Mouse (Mus musculus): Measurements from ENCODE around the gene Ercc8.

The Ercc8 gene

GRCm38 (mm10) chr13:108215231-108215780, 56.8 kb downstream of the Ercc8 start:
- DNase-seq (ENCODE audit: low read depth, low spot score) = no peak

DNA sequence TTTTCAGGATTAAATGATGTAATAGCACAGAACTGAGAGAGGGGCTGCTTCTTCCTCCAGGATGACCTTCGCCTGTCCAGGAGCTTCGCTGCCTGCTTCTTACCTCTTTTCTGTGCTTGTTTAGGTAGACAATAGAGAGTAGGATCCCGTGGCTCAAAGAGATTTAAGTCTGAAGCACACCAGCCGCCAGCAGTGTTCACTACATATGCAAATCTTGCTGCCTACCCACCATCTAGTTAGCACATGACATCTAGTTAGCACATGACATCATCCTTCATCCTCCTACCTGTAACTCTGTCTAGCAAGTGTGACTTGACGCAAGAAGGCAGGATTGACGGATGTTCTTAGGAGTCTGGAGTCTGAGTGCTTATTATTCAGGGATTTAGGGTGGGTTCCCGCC, 61.2 kb downstream of the Ercc8 start:
- no peak for DNase-seq (ENCODE audit: low read depth, low spot score)

DNA sequence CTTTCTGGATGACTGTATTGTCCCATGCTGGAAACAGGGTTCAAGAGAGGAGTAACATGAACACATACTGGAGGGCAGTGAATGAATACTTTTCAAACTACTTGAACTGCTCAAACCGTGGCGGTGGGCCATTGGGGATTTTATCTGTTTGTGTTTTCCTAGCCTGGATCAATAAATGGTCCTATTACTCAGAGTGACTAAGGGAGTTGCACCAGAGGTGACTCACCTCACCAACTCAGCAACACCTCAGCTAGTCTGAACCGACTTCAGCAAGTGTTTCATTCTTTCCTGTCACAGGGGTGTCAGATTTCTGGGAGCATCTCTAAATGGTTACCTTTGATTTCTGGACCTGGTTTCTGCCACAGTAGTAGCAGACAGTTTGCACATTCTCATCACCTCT, 70.7 kb downstream of the Ercc8 start:
- no peak for DNase-seq (ENCODE audit: low read depth, low spot score)

DNA sequence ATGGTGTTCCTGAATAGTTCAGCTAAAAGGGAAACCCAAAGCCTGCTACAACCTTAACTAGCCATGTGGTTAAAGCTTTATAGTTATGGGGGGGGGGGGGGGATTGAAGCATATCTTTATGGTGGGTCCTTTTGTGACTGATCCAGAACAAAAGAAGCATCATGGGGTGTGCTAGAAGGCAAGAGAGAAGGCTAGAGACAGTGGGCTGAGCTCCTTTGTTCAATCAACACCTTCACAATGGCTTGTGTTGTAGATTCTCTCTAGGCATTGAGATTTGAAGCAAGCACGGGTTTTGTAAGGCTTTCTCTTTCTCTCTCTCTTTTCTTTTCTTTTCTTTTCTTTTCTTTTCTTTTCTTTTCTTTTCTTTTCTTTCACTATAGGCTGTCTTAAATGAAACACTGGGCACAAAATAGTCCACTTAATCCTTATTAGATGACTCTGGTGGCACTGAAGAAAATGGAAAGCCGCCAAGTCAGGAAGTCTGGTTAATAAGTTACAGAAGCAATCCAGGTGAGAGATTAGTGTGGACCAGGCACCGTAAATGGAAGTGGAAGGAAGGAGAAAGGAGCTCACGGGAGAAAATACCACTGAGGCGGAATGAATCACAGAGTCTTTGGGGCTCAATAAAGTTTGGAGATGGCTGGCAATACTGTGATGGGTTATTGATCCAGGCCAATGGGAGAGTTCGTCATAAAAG, 71.3 kb downstream of the Ercc8 start:
- DNase-seq (ENCODE audit: low read depth, low spot score) = no peak

DNA sequence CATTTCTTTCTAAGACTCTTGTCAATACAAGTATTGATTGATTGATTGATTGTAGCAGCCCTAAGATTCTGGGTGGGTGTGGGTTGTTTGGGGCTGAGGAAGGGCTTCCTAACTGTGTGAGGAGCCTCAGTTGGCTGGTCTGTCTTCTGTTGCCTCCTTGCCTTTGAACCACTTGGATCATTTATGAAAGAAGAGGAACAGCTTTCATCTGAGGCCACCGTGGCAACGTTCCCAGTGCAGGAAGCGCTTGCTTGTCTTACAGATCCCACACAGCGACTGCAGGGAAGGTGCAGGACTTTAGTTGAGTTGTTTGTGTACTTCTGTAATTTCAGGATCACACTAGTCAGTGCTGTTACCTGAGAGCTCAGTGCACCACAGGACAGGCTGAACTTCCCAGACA, 81.5 kb downstream of the Ercc8 start:
- no peak for DNase-seq (ENCODE audit: low read depth, low spot score)

- DNase-seq (ENCODE audit: low read depth, low spot score) = no peak
Observed at GRCm38 (mm10) chr13:108241715-108242114, 83.2 kb downstream of the Ercc8 start.

Measured in brain, embryonic 18.5 days (tissue).